Mouse (Mus musculus) layer of hippocampus, adult 9-10 months (tissue): ENCODE data around the gene Acvr2b.

Experiments used
- DNase-seq: peaks from one replicate; pipeline ENCODE4 v3.0.0; 2022; ENCODE audit warnings: low spot score

Gene Acvr2b

DNA sequence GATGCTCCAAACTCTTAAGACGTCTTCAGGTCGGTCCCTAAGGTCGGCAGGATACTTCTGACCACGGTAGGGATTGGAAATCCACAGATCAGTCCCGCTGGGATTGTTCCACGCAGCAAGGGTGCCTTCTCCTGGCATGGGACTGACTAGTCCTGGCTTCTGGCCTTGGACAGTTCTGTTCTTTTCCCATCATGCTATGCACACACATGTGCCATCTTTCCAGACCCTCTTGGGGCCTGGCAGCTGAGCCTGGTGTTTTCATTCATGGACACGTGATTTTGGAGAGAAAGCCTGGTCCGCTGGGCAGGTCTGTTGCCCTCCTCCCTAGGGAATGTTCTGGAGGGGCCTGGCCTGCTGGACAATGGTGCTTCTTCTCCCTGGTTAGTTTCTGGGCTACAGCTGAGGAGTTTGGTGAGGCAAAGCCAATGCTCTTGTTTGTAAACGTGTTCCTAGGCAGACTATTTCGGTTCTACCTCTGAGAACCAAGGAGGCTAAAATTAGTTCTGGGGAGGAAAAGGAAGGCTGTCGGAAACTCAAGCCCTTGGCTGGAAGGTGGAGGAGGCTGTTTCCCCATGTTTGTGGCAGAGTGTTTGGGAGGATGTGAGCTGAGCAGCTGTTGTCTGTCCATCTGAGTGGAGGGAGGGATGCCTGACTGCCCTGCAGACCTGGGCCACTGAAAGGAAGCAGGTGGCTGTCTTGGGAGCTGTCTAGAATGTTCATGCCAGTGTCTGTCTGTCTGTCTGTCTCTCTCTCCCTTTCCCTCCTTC lies 7.2 kb downstream of the Acvr2b start:
- no peak for DNase-seq

GRCm38 (mm10) chr9:119409864-119410263 lies 7.9 kb downstream of the Acvr2b start:
- DNase-seq: no peak

DNA sequence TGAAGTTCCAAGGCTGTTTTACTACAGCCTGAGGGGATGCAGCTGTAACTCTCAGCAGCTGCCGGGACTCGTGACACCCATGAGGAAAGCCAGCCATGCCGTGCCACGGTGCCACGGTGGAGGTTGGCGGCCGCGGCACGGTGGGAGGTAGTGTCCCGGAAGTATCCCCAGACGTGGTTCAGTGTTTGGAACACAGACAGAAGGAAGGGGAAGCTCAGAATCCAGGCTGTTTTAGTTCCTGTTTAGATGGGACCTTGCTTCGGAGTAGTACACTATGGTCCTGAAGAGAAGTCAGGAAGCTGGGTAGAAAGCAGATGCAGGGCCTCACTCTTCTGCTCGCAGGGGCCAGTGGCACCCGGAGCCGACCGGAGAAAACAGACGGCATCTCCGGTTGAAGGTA lies 16.1 kb downstream of the Acvr2b start:
- no peak for DNase-seq

- no peak for DNase-seq
Measured at GRCm38 (mm10) chr9:119419852-119420438, 18.0 kb downstream of the Acvr2b start.

GRCm38 (mm10) chr9:119425217-119425975 lies 23.5 kb downstream of the Acvr2b start:
- DNase-seq: no peak

DNA sequence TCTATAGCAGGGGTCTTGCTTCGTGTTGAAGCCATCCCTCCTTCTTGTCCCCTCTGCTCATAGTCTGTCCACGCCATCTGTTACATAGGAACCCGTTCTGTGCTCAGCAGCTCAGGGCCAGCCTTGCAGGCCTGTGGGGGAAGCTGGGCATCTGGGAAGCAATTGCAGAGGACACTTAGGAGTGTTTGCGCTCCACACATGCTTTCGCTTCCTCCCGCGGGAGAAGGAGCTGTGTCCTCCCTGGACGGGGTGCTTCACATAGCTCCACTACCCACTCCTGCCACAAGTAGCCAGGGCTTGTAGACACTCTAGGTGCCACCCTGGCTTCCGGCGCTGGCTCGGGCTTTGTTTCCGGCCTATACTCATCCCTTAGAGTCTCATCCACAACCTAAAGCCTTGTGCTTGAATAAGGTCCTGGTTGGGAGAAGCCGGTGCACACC lies 24.1 kb downstream of the Acvr2b start:
- no peak for DNase-seq

GRCm38 (mm10) chr9:119426483-119426882 lies 24.6 kb downstream of the Acvr2b start:
- DNase-seq: no peak

GRCm38 (mm10) chr9:119430311-119430710 lies 28.4 kb downstream of the Acvr2b start:
- DNase-seq: peak; percentile 64

GRCm38 (mm10) chr9:119435855-119436254 lies 33.9 kb downstream of the Acvr2b start:
- no peak for DNase-seq

DNA sequence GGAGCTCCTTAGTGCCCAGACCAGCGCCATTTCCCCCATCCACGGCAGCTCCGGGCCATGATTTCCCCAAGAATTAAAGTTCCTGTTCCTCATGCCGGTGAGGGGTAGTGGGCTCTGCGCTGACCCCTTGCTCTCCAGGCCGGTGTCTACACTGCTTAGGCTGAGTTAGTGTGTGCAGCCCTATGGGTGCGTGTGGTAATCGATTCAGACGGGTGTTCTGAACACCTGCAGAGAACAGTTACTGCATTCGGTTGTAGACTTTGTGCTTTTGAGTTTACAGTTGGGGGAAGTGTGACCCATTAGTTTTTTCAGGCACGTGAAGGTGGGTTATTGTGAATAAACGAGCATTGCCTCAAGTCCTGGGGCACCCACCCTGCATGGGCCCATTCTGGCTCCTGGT lies 36.1 kb downstream of the Acvr2b start:
- DNase-seq: no peak

GRCm38 (mm10) chr9:119438498-119439000 lies 36.6 kb downstream of the Acvr2b start:
- no peak for DNase-seq

GRCm38 (mm10) chr9:119444738-119445429 lies 43.0 kb downstream of the Acvr2b start, which contains the start of gene Exog:
TSS of gene Exog (plus strand) at chr9:119444943.
- peak; percentile 93 for DNase-seq

GRCm38 (mm10) chr9:119445737-119446136 lies 43.8 kb downstream of the Acvr2b start:
- no peak for DNase-seq

- DNase-seq: no peak
Measured at GRCm38 (mm10) chr9:119455967-119456366, 54.0 kb downstream of the Acvr2b start.

DNA sequence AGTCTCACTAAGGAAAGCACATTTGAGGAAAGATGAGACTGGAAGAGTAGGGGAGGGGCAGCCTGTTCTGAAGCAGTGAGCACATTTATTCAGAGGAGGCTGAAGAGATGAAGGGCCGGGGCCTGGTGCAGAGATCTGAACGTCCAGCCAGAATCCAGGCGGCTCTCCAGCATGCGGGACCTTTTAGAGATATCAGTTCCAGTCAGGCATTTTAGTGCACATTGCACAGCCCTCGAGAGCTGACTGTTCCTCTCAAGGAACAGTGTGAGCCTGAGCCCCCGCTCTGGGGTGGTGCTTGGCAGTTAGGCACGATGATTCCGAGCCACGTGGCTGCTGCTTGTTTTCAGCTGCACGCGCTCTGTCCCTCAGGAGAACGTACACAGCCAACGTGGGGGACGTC lies 55.2 kb downstream of the Acvr2b start:
- DNase-seq: no peak

DNA sequence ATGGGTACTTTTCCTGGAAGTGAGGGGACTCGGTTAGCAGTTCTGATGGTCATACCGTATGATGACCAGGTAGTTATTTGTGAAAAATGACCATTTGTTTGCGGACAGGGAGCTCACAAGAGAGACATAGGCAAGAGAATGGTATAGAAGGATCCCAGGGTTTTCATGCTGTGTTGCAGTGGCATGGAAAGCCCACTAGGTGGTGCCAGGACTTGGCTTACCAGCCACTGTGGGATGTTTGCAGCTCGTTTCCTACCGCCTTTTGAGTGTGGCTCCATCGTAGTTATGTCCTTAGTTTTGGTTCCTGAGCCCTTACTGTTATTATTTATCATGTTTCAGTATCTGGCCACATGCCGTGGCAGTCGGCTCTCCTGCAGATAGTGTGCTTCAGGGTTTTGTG lies 58.5 kb downstream of the Acvr2b start:
- DNase-seq: peak; percentile 55

- DNase-seq: no peak
Measured at GRCm38 (mm10) chr9:119465056-119465455, 63.1 kb downstream of the Acvr2b start.

- DNase-seq: no peak
Measured at GRCm38 (mm10) chr9:119465595-119465994, 63.7 kb downstream of the Acvr2b start.

DNA sequence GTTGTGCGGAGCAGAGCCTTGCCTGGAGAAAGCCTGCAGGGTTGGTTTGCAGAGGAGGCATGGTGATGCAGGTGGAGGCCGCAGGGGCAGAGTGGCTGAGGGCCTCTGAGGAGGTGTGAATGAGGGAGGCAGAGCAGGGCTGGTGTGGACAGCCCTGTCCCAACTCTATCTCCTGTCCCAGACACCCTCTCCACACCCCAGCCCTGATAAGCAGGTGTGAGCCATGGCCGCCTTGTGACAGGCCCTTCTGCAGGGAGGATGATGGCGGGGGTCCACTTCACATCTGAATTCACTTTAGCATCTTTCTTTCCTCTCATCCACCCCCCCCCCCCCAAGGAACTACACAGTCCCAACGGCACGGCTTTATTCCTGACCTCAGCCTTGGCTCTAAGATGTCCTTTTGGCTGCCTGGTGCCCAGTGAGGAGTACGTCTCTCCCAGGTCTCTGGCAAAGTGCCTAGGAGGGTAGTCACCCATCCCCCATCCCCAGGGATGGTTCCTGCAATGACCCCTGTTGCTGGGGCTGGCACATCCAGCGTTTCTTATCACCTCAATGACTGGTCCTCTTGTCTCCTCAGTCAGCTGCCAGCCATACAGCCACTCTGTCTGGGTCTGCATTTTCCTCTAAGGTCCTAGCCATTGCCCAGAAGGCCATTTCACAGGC lies 67.9 kb downstream of the Acvr2b start:
- no peak for DNase-seq

- DNase-seq: no peak
Measured at GRCm38 (mm10) chr9:119472412-119472918, 70.5 kb downstream of the Acvr2b start.

GRCm38 (mm10) chr9:119473011-119473410 lies 71.1 kb downstream of the Acvr2b start:
- no peak for DNase-seq
